Mouse (Mus musculus): ENCODE measurements around the gene Morn2.
"Not testable (repeated sequence)": the region's sequence is repeated elsewhere in the genome, so short reads cannot be mapped to it uniquely, and the experiment has no call there.

The Morn2 gene

DNA sequence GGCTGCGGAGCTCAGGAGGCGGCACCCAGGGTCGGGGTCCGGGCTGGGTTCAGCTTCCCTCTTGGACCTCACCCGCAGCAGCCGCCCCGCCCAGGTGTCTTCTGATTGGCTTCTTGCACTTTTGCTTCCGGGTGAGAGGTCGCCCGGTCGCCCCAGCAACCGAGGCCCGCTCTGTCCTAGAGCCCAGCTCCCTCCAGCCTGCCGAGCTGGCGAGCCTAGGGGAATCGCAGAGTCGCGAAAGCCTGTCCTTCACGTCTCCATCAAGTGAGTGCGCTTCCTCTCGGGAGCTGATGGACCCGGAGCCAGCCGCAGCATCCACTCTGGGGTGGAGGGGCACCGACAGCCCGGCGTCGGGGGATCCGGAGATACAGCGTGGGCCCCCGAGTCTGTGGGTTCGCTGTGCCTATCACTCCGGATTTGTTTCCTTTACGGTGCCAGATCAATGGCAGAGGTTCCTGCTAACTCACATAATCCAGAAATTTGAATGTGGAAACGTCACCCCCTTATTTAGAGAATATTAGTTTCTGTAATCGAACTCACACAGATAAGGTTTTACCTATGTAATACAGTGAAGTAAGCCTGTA lies at the start of gene Morn2, which contains the start of gene Dhx57:
TSS of gene Morn2 (plus strand) at position 130 of the 584 bp plus-strand sequence.
TSS of gene Dhx57 (minus strand) at position 403 of the 584 bp plus-strand sequence.
- peak; percentile 97 for DNase-seq (ENCODE audit: low spot score)

DNA sequence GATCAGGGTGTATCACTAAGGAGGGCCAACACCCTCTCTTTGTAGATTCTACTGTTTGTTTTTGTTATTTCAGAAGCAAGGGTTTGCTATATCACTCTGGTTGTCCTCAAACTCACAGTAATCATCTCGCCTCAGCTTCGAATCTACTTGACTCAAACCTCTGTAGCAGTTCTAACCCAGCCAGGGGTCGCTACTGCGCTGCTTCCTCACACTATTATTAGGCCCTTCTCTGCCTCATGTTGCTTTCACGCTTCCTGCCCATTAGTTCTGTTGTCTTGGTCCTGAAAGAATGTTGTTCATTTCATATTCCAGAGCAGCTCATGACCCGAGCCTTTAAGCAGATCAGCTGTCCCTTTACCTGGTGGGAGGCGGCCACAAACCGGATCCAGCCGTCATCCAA lies 48.4 kb upstream of the Morn2 start:
- no peak for DNase-seq (ENCODE audit: low spot score)

DNA sequence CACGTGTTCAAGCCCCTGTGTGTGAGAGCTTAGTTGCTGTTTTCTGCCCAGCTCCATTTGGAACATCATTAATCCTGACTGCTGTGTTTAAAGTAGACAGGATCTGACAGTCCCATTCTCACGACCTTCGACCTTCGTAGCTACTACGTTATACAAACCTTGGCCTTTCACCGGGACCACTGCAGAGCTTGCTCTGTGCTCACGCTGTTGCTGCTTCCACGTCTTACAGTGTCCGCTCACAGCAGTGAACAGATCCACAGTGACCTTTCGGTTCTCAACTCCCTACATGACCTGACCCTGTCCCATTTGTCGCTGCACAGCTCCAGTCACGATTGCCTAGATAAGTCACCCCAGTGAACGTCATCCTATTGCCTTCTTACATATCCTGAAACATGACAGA lies 46.9 kb upstream of the Morn2 start:
- no peak for DNase-seq (ENCODE audit: low spot score)

DNA sequence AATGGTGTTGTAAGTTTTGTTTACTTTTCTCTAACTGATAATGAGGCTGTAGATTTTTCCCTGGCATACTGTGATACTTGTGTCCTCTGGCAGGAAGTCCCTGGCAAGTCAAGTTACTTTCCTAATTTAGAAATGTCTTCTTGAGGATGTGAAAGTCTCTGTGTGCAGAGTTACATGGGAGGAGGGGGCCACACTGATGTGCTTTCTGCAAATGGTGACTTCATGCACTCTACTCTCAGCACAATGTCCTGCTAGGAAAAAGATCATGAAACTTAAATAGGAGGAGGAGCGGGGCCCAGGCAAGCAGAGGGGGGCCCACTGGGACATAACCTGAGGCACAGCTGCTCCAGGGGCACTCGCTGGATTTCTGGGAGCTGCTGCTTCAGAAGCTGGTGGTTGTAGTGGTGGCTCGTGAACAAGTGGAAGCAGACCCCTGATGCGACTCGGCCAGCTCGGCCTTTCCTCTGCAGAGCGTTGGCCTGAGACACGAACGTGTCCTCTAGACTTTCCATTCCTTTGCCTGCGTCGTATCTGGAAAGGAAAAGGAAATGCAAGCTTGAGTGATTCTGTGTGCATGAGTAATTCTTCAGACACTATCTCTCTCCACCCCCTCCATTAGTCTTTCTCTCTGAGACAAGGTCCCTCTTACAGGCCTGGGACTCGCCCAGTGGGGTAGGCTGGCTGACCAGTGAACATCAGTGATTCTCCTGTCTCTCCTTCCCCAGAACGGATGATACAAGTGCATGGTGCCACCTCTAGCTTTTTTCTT lies 37.1 kb upstream of the Morn2 start:
- DNase-seq (ENCODE audit: low spot score), result no peak

DNA sequence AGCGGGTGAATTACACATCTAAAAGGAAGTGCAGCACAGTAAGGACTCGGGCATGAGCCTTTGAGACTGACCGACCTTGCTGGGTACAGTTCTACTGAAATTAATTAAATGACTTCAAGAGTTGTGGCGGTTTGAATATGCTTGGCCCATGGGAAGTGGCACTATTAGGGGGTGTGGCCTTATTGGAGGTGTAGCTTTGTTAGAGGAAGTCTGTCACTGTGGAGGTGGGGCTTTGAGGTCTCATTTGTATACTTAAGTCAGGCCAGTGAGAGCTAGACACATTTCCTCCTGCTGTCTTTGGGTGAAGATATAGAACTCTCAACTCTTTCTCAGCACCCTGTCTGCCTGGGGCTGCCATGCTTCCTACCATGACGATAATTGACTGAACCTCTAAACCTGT lies 35.6 kb upstream of the Morn2 start:
- DNase-seq (ENCODE audit: low spot score), result no peak

DNA sequence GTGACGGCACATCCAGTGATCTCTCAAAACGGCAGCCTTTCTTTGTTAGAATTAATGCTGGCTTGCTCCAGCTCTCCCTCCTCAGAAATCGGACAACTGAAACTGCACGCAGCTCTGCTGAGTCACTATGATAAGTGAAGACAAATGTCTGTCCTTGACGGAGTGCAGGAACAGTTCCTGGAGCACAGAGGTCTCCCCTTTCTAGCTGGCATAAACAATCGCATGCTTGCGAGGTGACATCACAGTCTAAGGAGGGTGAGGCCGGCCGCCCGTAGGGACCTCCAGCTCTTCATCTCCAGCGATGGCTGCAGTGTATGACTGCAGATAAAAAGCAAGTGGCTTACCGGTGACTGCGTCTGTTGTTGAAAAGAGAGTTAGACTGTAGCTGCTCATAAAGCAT lies 34.8 kb upstream of the Morn2 start:
- peak; percentile 67 for DNase-seq (ENCODE audit: low spot score)

DNA sequence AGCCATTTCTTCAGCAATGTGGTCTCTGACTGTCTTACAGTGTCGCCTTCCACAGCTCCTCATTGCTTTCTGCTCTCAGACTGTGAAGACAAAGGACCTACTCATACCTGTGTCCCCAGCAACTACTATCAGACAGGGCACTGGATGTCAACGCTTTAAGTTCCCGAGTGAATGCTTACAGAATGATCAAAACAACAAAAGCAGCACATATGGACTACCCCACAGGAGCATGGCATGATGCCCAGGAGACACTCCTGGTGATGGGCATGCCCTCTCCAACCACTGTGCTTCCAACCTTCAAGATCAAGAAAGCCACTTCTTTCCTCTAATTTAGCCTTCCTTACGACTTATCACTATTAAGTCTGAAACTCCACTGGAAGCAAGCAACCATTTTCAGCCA lies 22.9 kb upstream of the Morn2 start:
- no peak for DNase-seq (ENCODE audit: low spot score)

DNA sequence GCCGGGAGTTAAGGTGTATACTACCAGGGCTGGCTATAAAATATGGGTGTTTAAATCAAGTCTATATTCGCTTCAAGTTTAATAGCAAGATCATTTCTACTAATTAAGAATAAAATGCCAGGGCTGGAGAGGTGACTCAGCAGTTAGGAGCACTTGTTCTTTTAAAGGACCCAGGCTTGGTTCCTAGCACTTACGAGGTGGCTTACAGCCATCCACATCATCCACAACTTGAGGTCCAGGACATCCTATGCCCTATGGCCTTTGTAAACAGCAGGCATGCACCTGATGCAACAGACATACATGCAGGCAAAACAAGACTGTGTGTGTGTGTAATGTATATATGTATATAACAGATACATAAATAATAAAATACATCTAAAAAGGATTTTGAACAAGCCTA lies 21.9 kb upstream of the Morn2 start:
- no peak for DNase-seq (ENCODE audit: low spot score)

DNA sequence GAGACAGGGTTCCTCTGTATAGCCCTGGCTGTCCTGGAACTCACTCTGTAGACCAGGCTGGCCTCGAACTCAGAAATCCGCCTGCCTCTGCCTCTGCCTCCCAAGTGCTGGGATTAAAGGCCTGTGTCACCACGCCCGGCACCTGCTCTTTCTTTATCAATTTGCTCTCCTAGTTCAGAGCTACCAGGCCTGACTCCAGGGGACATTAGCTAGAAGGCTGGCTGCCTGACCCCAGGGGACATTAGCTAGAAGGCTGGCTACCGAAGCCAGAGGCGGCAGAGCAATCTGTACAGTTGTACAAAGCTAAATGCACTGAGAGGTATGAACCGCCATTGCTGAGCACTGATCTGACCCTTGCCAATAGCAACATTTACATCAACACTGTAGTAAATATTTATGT lies 19.4 kb upstream of the Morn2 start:
- DNase-seq (ENCODE audit: low spot score), result not testable (repeated sequence)

DNA sequence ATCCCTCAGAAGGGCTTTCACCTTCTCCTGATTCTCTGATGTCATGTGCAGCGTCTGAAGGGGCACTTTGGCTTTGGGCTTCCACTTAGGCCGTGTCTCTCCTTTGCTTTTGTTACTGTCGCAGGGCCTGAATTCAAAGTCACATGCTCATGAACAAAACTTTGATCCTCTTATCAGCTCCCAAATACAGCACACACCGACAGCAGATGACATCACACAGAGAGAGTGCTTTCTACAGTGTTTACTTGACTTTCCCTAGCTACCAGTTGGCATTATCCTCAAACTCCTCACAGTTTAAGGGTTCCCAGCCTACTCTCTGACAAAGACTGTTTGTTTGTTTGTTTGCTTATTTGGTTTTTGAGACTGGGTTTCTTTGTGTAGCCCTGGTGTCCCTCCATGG lies 11.7 kb upstream of the Morn2 start:
- DNase-seq (ENCODE audit: low spot score), result no peak

DNA sequence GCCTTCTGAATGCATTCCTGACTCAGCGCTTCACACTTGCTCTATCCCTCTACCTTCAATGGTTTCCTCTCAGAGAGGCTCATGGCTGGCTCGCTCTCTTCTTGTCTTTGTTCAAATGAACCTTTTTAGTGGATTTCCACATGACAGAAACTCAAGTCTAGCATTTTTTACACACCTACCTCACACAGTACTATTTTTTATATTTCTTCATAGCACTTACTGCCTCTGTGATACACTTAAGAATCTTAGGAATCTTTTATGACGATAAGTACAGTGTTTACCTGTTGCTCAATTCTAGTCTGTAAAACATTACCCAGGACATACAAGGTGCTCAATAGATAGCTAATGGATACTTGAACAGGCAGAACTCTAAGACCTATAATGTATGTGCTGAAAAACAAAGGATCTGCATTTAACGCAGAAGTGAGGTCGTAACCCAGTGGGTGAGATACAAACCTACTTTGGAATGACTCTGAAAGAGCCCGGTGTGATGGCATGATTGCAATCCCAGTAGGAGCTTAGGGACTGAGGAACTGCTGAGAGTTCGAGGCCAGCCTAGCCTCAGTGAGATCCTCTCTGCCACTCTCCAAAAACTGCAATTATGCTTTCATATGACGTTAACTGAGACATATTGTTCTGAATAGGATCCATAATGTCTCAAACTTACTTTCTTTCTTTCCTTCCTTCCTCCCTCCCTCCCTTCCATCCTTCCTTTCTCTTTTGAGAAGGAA lies 10.5 kb upstream of the Morn2 start:
- no peak for DNase-seq (ENCODE audit: low spot score)

DNA sequence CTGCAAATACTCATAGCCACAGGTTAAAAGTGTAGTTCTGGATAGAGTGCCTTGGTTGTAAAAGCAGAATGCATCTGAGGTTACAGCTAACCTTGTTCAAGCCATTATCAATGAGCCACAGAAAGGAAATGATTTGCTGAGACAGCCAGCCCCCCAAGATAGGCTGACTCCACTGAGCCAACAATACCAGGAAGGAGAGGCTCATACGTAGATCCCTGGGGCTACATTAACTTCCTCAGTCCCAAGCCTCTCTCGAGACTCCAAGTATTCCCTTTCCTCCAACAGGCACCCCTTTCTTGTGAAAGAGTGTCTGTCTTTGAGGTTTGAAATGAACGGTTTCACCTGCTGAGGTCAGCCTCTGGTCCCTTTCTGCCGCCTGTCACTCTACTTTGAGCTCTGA lies 5.6 kb upstream of the Morn2 start:
- DNase-seq (ENCODE audit: low spot score), result no peak

DNA sequence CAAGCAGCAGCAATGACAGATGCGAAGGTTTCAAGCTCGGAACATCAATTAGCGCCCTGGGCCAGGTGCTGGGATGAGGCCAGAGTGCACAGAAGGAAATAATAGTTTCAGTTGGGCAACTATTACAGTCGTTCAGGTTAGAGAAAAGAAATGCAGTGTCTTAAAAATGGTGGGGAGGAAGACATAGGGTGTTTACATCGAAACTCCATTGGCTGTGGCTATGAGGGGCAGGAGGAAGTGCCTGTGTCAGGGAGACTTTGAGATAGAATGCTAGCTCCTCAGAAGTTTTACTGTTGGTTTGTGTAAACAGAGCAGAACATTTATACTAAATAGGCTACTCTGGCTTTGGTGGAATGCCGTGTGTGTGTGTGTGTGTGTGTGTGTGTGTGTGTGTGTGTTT lies 2.0 kb upstream of the Morn2 start:
- no peak for DNase-seq (ENCODE audit: low spot score)

DNA sequence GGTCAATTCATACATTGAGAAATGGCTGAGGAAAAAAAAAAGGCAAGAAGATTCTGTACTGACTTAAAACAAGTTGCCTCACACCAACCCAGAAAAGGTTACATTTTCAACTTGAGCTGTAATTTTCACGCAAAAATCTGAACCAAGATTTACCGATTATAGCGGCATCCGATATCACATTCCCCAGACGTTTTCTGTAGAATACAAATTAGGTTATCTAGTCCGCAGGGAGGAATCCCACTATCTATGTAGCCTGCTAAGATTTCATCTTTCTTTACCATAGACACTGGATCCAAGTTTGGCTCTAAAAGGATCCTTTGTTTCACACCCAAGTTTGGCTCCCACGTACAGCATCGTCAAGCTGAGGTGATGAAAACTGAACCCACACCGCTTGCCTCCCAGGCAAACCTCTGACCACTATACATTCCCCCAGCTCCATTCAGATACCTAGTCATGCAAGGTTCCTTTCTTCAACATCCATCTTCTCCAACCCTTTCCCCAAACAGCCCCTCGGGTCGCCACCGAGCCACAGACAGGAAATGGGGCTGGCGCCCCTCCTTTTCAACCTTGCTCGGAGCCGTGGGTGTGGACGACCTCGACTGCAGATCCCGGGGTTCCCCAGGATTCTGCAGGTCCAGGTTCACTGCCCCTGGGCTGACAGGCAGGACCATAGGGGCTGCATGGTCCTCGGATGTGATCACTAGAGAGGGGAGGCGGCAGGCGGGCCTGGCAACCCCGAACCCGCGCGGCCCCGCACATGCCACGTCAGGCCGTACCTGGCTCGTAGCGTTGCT lies 526 bp upstream of the Morn2 start:
- DNase-seq (ENCODE audit: low spot score), result no peak

DNA sequence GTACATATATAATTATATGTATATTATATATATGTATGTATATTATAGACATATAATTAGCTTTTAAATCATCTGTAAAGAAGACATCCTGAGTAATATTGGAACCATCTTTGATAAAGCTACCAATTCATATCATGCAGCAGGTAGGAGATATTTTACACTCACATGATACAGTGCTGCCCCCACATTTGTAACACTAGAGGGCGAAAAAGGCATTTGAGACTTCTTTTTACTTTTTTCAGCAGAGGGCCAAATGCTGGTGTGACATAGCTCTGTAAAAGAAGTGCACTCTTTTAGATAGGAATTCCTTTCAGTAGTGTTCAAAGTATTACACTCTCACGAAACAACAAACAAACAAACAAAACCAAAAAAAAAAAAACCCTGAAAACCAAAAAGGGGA lies 1.1 kb downstream of the Morn2 start:
- no peak for DNase-seq (ENCODE audit: low spot score)

DNA sequence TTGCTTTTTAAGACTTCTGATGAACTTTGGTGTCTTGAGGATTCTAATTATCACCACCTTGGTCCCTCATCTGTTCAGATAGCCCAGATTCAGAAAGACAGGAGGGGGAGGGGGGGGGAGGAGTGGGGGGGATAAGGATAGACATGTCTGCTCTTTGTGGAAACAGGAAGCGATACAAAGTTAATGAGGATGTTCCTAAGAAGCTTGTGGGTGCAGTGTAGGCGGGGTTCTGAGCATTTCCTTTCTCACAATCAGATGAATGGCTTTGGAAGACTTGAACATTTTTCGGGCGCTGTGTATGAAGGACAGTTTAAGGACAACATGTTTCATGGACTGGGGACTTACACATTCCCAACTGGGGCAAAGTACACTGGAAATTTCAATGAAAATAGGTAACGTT lies 5.3 kb downstream of the Morn2 start:
- DNase-seq (ENCODE audit: low spot score), result no peak

DNA sequence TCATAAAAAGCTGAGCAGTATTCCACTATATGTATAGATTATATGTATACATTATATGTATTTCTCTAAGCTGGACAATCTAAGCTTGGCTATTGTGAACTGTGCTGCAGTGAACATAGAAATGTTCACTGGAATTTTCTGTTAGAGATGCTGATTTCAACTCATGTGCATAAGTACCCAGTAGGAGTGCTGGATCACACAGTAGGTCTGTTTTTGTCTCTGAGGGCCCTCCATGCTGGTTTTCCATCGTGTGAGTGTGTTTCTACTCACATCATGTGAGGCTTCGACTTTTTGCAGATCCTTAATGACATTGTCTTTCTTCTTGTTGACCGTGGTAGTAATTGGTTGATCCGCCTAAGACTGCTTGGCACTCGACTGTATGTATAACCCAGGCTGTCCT lies 8.8 kb downstream of the Morn2 start:
- DNase-seq (ENCODE audit: low spot score), result no peak

DNA sequence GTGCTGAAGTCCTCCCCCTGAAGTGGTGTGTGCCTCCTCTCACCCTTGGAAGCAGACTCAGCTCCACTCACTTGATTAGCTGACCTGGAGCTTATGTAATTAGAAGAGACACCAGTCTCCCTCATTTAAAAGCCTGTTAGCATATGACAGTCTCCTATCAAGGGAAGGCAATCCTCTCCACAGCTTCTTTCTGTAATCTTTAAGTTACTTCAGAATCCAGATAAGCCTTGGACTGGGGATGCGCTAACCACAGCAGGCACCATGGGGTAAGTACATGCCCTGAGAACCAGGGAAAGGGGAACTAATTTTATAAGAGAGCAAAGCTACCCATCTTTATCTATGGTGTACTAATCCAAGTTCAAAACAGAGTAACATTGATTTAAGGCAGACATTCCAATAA lies 17.2 kb downstream of the Morn2 start, which contains the start of gene Arhgef33:
TSS of gene Arhgef33 (plus strand) at position 157 of the 400 bp plus-strand sequence.
- no peak for DNase-seq (ENCODE audit: low spot score)

DNA sequence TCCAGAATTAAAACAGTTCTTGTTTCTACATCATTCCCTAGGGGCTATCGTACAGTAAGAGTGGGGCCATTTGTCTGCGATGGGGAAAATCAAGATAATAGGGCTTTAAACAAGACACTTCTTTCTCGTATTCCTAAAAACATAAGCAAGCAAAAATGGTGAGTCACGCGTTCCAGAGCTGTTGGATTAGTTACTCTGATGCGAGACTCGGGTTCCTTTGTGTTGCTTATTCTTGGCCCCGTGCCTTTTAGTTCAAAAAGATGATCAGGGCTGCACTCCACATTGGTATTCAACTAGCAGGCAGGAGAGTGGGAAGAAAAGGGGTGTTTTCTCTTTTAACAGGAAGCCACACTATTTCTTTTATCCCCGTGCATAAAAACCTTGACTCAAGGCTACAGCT lies 21.8 kb downstream of the Morn2 start:
- DNase-seq (ENCODE audit: low spot score), result no peak

DNA sequence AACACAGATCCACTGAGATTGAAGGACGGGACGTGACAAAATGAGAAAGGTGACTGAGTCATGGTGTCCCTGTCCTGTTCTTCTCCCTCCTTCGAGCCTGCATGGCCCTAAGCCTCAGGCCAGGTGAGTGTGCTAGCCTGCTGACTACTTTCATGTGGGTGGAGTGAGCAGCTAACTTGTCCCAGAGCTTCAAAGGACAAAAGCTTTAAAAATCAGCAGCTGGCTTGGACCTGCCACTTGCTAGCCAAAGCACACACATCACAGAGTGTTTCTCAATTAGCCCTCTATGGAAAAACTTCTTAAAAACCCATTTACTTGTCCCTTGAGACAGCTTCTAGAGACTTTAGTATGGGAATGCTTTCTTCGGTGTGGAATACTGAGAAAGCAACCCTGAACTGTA lies 22.4 kb downstream of the Morn2 start:
- DNase-seq (ENCODE audit: low spot score), result no peak

DNA sequence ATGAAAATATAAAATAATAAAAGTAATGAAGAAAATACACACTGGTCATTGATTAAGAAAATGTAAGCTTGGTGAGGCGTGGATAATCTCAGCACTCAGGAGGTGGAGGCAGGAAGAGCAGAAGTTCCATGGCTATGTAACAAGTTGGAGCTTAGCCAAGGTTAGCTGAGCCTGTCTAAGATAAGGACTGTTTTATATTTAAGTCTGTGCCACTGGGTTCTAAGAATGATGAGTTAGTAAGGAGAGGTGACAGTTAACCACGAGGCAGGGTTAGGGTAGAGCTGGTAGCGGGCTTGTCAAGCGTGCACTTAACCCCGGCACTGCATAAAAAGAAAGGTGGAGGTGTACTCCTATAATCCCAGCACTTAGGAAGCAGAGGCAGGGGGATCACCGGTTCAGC lies 32.2 kb downstream of the Morn2 start:
- no peak for DNase-seq (ENCODE audit: low spot score)

DNA sequence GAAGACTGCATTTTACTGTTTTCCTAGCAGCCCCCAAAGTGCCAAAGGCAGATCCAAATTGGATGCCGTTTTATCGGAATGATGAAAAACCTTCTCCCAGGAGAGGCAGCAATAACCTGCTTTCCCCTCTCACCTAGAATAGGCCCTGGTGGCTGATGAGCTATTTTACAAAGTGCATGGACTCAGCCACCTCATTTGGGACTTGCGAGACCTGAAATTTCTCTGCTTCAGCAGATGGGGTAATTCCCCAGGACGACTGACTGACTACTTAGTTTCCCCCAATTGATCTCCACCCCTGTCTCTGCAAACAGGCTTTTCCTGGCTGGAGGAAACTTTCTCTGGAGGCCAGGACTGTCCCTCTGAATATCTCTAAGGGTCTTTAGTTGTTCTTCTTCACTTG lies 33.0 kb downstream of the Morn2 start:
- DNase-seq (ENCODE audit: low spot score), result no peak
